17 mouse cellular contexts compared by ENCODE assay signal in the genomic region with DNA sequence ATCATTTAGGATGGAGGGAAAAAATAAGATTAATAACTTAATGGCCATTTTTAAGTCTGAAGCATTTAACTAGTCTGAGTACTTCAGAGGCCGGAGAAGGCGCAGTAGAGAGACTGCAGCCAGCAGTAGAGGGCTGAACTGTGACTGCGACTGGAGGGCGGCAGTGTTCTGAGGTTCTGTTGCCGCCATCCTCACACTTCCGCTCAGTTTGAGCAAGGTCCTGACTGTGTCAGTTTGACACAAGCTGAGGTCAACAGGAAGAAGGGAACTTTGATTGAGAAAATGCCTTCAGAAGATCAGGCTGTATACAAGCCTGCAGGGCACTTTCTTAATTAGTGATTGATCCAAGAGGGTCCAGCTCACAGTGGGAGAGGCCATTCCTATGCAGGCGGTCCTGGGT.
DNase-seq lines count a peak whose midpoint lies in the region.
"Had no signal": no experiment of that assay in that cellular context is flagged by ENCODE, and none has a peak within 500 bp of the region (broad histone marks: within the 10 kb centered on the region; RNA-seq: fewer than 3 reads in every experiment).

No protein-coding gene starts in this region.

- intact Hi-C loops in heart, postnatal 36 days (cut with DNase I): no loop called here

- DNase-seq in heart, adult 11 months: peak; percentile 71
- DNase-seq in heart, postnatal 36 days: no peak
- peak; percentile 20 for DNase-seq in lung, postnatal 36 days
- DNase-seq in lung, postnatal 25 days (ENCODE audit: low spot score): no peak
- peak; percentile 39 for DNase-seq in R1 (ENCODE audit: low read depth, low spot score)
- no peak for DNase-seq in gastrocnemius, postnatal 10 days
- DNase-seq: adrenal gland, adult 8-10 months; adrenal gland, postnatal 25 days; cerebellum, adult 11-12 months; cerebellum, adult 8-10 months; cerebellum, postnatal 10 days; cerebellum, postnatal 36 days; forebrain, postnatal 0 days; gastrocnemius, adult 2 months; gastrocnemius, postnatal 25 days; heart, adult 2 months; heart, postnatal 14 days had no signal

Comparison
In these comparisons a context has a peak if more than half of its experiments do, and no peak if none do; other contexts are left out.
1. DNase-seq: peak in heart, adult 11 months (single experiment), lung, postnatal 36 days (single experiment) and R1 (single experiment); none in heart, postnatal 36 days (0 of 2), lung, postnatal 25 days (single experiment) and gastrocnemius, postnatal 10 days (single experiment).